Mouse (Mus musculus) mesoderm, embryonic 11.5 days (tissue): ENCODE measurements around the gene Rnf207.

Experiments used
- DNase-seq: peaks from one replicate; pipeline ENCODE4 v3.0.0-alpha.2; 2012; ENCODE audit warnings: low read depth, low spot score

The Rnf207 gene

GRCm38 (mm10) chr4:152272449-152273049, 46.2 kb downstream of the Rnf207 start:
- DNase-seq: no peak

GRCm38 (mm10) chr4:152272006-152272405, 46.8 kb downstream of the Rnf207 start:
- no peak for DNase-seq

- no peak for DNase-seq
These were observed 47.5 kb downstream of the Rnf207 start for GRCm38 (mm10) chr4:152271334-152271733.

GRCm38 (mm10) chr4:152270599-152270998, 48.2 kb downstream of the Rnf207 start:
- DNase-seq: no peak

GRCm38 (mm10) chr4:152269967-152270366, 48.8 kb downstream of the Rnf207 start:
- DNase-seq: no peak

- DNase-seq: no peak
These were observed 50.9 kb downstream of the Rnf207 start for GRCm38 (mm10) chr4:152267748-152268369.

GRCm38 (mm10) chr4:152266236-152266895, 52.4 kb downstream of the Rnf207 start:
- DNase-seq: no peak

GRCm38 (mm10) chr4:152265791-152266190, 53.0 kb downstream of the Rnf207 start:
- no peak for DNase-seq

- no peak for DNase-seq
These were observed 53.8 kb downstream of the Rnf207 start for GRCm38 (mm10) chr4:152264867-152265568.

- DNase-seq: no peak
These were observed 54.6 kb downstream of the Rnf207 start for GRCm38 (mm10) chr4:152264177-152264530.

GRCm38 (mm10) chr4:152263512-152264176, 55.1 kb downstream of the Rnf207 start:
- peak; percentile 55 for DNase-seq

GRCm38 (mm10) chr4:152263089-152263488, 55.7 kb downstream of the Rnf207 start:
- DNase-seq: no peak

GRCm38 (mm10) chr4:152262187-152262586, 56.6 kb downstream of the Rnf207 start:
- no peak for DNase-seq

GRCm38 (mm10) chr4:152260451-152260850, 58.3 kb downstream of the Rnf207 start:
- no peak for DNase-seq

- DNase-seq: no peak
These were observed 61.7 kb downstream of the Rnf207 start for GRCm38 (mm10) chr4:152257070-152257469.
